Mouse (Mus musculus) C2C12 (cell line): ENCODE results near the gene Mcrip2. TPM values are rescaled to one million over a fixed set of nuclear protein-coding genes. Genes with fewer than 3 reads are reported as not detected.

Experiments
- H3K27me3 ChIP-seq: one replicate; pipeline ENCODE4 v1.6.1; 2011; ENCODE audit not compliant: control insufficient read depth, insufficient read depth, insufficient read length
- H3K36me3 ChIP-seq: one replicate; pipeline ENCODE4 v1.6.1; 2011; ENCODE audit not compliant: control insufficient read depth, insufficient read depth
- H3K4me3 ChIP-seq: one replicate; pipeline ENCODE4 v1.5.1; 2011; ENCODE audit warnings: mild to moderate bottlenecking, control low read depth; ENCODE audit not compliant: poor library complexity, insufficient read depth, severe bottlenecking
- H3K79me2 ChIP-seq: one replicate; pipeline ENCODE4 v1.6.1; 2011; ENCODE audit not compliant: control insufficient read depth, insufficient read depth
- H3K79me3 ChIP-seq: one replicate; pipeline ENCODE4 v1.6.1; 2011; ENCODE audit warnings: low read depth, control low read depth
- H3ac ChIP-seq: one replicate; pipeline ENCODE3; 2011; ENCODE audit warnings: low read depth; ENCODE audit not compliant: control insufficient read depth, insufficient read length
- CEBPB ChIP-seq: IDR thresholded peaks from one replicate; pipeline ENCODE4 v1.6.1; 2011; ENCODE audit warnings: low read depth, mild to moderate bottlenecking, control low read depth, moderate library complexity
- CTCF ChIP-seq: IDR thresholded peaks from one replicate; pipeline ENCODE4 v1.5.1; 2011; ENCODE audit not compliant: control insufficient read depth, insufficient read depth, insufficient read length
- FOSL1 ChIP-seq: IDR thresholded peaks from one replicate; pipeline ENCODE4 v1.8.0; 2011; ENCODE audit warnings: mild to moderate bottlenecking, low read length; ENCODE audit not compliant: poor library complexity, insufficient read depth, severe bottlenecking
- MAX ChIP-seq: IDR thresholded peaks from one replicate; pipeline ENCODE4 v1.6.1; 2011; ENCODE audit warnings: mild to moderate bottlenecking, control low read depth
- MYOD1 ChIP-seq: IDR thresholded peaks from one replicate; pipeline ENCODE4 v1.6.1; 2011; ENCODE audit warnings: low read depth; ENCODE audit not compliant: control insufficient read depth, insufficient read length
- MYOG ChIP-seq: IDR thresholded peaks from one replicate; pipeline ENCODE4 v1.6.1; 2011; ENCODE audit not compliant: control insufficient read depth, insufficient read length; ENCODE audit errors: extremely low read depth
- USF1 ChIP-seq: IDR thresholded peaks from one replicate; pipeline ENCODE4 v1.6.1; 2011; ENCODE audit warnings: low read depth, mild to moderate bottlenecking, control low read depth, moderate library complexity
- polyA plus RNA-seq: library from polyadenylated mRNA; unstranded; fragments of >200 nt; fragmentation: generic; extraction: Trizol; gene quantifications from one replicate; pipeline ENCODE4 v1.2.1, GENCODE M21; 2012; ENCODE audit warnings: missing spikeins

Gene Mcrip2
- polyA plus RNA-seq, 1 experiment = 36.3 TPM

- peaks cover 19% of the 10 kb centered on the region for H3K79me3 ChIP-seq
- peaks cover 41% of the 10 kb centered on the region for H3K79me2 ChIP-seq
- no peak overlapping the region for H3K4me3 ChIP-seq
- peaks cover 24% of the 10 kb centered on the region for H3K36me3 ChIP-seq
- H3K27me3 ChIP-seq = no peaks in the 10 kb centered on the region
- no peak for TF ChIP-seq USF1
- no peak for TF ChIP-seq CEBPB
- TF ChIP-seq FOSL1 = no peak
- TF ChIP-seq MAX = no peak
- no peak for TF ChIP-seq MYOG
- no peak for TF ChIP-seq MYOD1
- no peak for TF ChIP-seq CTCF
- H3ac ChIP-seq = no peak overlapping the region
These were observed 40.9 kb downstream of the Mcrip2 start for GRCm38 (mm10) chr17:25827546-25828222.

- Histone ChIP-seq H3K79me2 (peaks cover 34% of the 10 kb centered on the region), H3K4me3 (no peak overlapping the region), H3K36me3 (peaks cover 24% of the 10 kb centered on the region), H3ac (no peak overlapping the region), H3K79me3 (peaks cover 13% of the 10 kb centered on the region), H3K27me3 (no peaks in the 10 kb centered on the region)
- TF ChIP-seq CEBPB (no peak), MAX (no peak), MYOD1 (no peak), CTCF (no peak), FOSL1 (no peak), USF1 (no peak), MYOG (no peak)
These were observed 41.6 kb downstream of the Mcrip2 start for GRCm38 (mm10) chr17:25827011-25827410.

- Histone ChIP-seq H3K36me3 (peaks cover 17% of the 10 kb centered on the region), H3K4me3 (no peak overlapping the region), H3K79me2 (peaks cover 25% of the 10 kb centered on the region), H3K79me3 (peaks cover 4% of the 10 kb centered on the region), H3K27me3 (no peaks in the 10 kb centered on the region), H3ac (no peak overlapping the region)
- no peak for TF ChIP-seq MYOD1
- no peak for TF ChIP-seq MAX
- no peak for TF ChIP-seq CTCF
- no peak for TF ChIP-seq MYOG
- no peak for TF ChIP-seq FOSL1
- no peak for TF ChIP-seq USF1
- TF ChIP-seq CEBPB = no peak
These were observed 42.5 kb downstream of the Mcrip2 start for GRCm38 (mm10) chr17:25825984-25826570.

GRCm38 (mm10) chr17:25825311-25825710 is 43.3 kb downstream of the Mcrip2 start:
- no peak overlapping the region for H3K4me3 ChIP-seq
- H3ac ChIP-seq = no peak overlapping the region
- H3K79me3 ChIP-seq = no peaks in the 10 kb centered on the region
- peaks cover 17% of the 10 kb centered on the region for H3K79me2 ChIP-seq
- TF ChIP-seq CTCF (no peak), MAX (no peak), MYOG (no peak), CEBPB (no peak), USF1 (no peak), MYOD1 (no peak), FOSL1 (no peak)
- no peaks in the 10 kb centered on the region for H3K27me3 ChIP-seq
- H3K36me3 ChIP-seq = peaks cover 10% of the 10 kb centered on the region

- H3ac ChIP-seq = no peak overlapping the region
- TF ChIP-seq MAX (no peak), CEBPB (no peak), MYOD1 (no peak), USF1 (no peak), MYOG (no peak), CTCF (no peak), FOSL1 (no peak)
- no peaks in the 10 kb centered on the region for H3K79me3 ChIP-seq
- peaks cover 3% of the 10 kb centered on the region for H3K36me3 ChIP-seq
- H3K79me2 ChIP-seq = peaks cover 13% of the 10 kb centered on the region
- H3K27me3 ChIP-seq = no peaks in the 10 kb centered on the region
- H3K4me3 ChIP-seq = no peak overlapping the region
These were observed 44.0 kb downstream of the Mcrip2 start for GRCm38 (mm10) chr17:25824362-25825142.
